Mouse (Mus musculus) midbrain, postnatal 0 days (tissue): ENCODE data around the gene Zik1. TPM values are rescaled to one million over a fixed set of nuclear protein-coding genes. Genes with fewer than 3 reads are reported as not detected.

Source experiments
- ATAC-seq: fragments of 200-750 bp; cut with Nextera tagmentation; 2 replicates; pipeline ENCODE4 v1.8.0; 2017; ENCODE audit warnings: moderate number of reproducible peaks, mild to moderate bottlenecking, moderate TSS enrichment, moderate library complexity; ENCODE audit not compliant: low FRiP score
- DNase-seq: peaks from one replicate; pipeline ENCODE4 v3.0.0-alpha.2; 2015; ENCODE audit warnings: low spot score
- H3K27ac ChIP-seq: fragments of 300-500 bp; sonication (generic); 2 replicates; pipeline ENCODE4 v1.5.1; 2014; ENCODE audit warnings: low read depth, mild to moderate bottlenecking, low read length, mixed read lengths
- H3K27me3 ChIP-seq: fragments of 300-500 bp; sonication (generic); 2 replicates; pipeline ENCODE4 v1.6.1; 2014; ENCODE audit warnings: low read length, control low read depth, mixed read lengths; ENCODE audit not compliant: insufficient read depth
- H3K36me3 ChIP-seq: fragments of 300-500 bp; sonication (generic); 2 replicates; pipeline ENCODE4 v1.6.1; 2014; ENCODE audit warnings: low read length, control low read depth, mixed read lengths; ENCODE audit not compliant: insufficient read depth
- H3K4me1 ChIP-seq: fragments of 300-500 bp; sonication (generic); 2 replicates; pipeline ENCODE4 v1.6.1; 2014; ENCODE audit warnings: mild to moderate bottlenecking, control low read depth, antibody characterized with exemption, low read length, mixed read lengths; ENCODE audit not compliant: insufficient read depth
- H3K4me2 ChIP-seq: fragments of 300-500 bp; sonication (generic); 2 replicates; pipeline ENCODE4 v1.6.1; 2014; ENCODE audit warnings: low read depth, mild to moderate bottlenecking, low read length, mixed read lengths; ENCODE audit not compliant: poor library complexity, severe bottlenecking
- H3K4me3 ChIP-seq: fragments of 300-500 bp; sonication (generic); 2 replicates; pipeline ENCODE4 v1.5.1; 2014; ENCODE audit warnings: low read depth, mild to moderate bottlenecking, low read length, moderate library complexity
- H3K9ac ChIP-seq: fragments of 300-500 bp; sonication (generic); replicated peaks from 2 replicates; pipeline ENCODE4 v1.6.1; 2014; ENCODE audit warnings: mild to moderate bottlenecking, low read length, moderate library complexity, mixed read lengths; ENCODE audit not compliant: poor library complexity, severe bottlenecking
- H3K9me3 ChIP-seq: fragments of 300-500 bp; sonication (generic); 2 replicates; pipeline ENCODE4 v1.6.1; 2016; ENCODE audit warnings: low read length, control low read depth
- CTCF ChIP-seq: IDR thresholded peaks from 2 replicates; pipeline ENCODE4 v1.5.1; 2016; ENCODE audit warnings: antibody characterized with exemption, mild to moderate bottlenecking
- WGBS: fragments of 180-500 bp; shearing (Covaris S2); extraction: QIAGEN DNeasy Blood & Tissue Kit; methylation state at CpG from one replicate; pipeline ENCODE4 v1.1.7; 2014; 5-methylcytosine and 5-hydroxymethylcytosine counted together
- polyA plus RNA-seq: library from polyadenylated mRNA; unstranded; fragments of >200 nt; fragmentation: Nextera tagmentation; extraction: Ambion mirVana; gene quantifications from 2 replicates; pipeline ENCODE4 v1.2.1, GENCODE M21; 2015
- total RNA-seq: library from RNA; depleted of rRNA; stranded (reverse); fragments of >200 nt; gene quantifications from 2 replicates; pipeline ENCODE4 v1.2.3, GENCODE M21; 2014; rRNA removed

The Zik1 gene
- total RNA-seq (25.8 and 29.5 TPM in 2 replicates), polyA plus RNA-seq (20.1 and 20.2 TPM in 2 replicates)

DNA sequence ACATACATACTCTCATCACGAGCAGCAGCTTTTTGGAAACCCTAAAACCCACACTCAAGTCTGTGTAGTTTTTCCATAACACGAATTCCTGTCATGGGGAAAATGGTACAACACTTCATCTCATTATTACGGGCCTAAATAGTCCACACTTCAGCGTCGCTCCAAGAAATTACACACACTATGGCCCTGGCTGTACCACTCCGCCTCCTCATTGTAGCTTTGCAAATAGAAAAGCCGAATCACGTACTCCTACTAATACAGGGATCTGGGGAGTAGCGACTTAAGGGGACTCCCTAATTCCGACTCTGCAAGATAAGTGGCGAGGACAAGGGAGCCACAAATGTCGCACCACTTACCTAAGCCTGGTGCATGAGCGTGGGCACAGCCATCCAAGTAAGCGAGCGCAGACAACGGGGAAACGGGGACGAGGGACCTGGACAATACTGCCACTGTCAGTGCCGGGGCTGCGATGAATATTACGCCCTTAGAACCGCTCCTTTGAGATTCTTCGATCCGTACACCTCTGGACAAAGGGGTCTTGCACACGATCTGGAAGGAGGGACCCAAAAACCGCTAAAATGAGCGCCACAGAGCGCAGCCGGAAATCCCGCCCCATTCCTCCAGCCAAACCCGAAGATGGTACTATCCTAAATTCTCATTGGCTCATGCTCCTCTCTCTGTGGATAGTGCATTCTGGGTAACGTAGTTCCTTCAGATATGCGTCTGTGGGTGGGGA, at the start of gene Zik1:
TSS of gene Zik1 (minus strand) at position 609 of the 736 bp plus-strand sequence.
- Histone ChIP-seq H3K4me1 (peaks cover 16% of the 10 kb centered on the region; the same call in 1 of the 2 replicates), H3K27ac (peak within 1 kb of the TSS; percentile 89), H3K9ac (peak within 1 kb of the TSS; percentile 95), H3K4me3 (peak within 1 kb of the TSS; percentile 59), H3K36me3 (peaks cover 16% of the 10 kb centered on the region; the same call in 1 of the 2 replicates), H3K4me2 (peak within 1 kb of the TSS; percentile 74), H3K27me3 (no peaks in the 10 kb centered on the region), H3K9me3 (no peaks in the 10 kb centered on the region)
- ATAC-seq = peak; percentile 98
- 1% methylated on average over 33 of the region's 33 CpGs for WGBS
- DNase-seq = peak; percentile 95
- TF ChIP-seq CTCF = no peak

DNA sequence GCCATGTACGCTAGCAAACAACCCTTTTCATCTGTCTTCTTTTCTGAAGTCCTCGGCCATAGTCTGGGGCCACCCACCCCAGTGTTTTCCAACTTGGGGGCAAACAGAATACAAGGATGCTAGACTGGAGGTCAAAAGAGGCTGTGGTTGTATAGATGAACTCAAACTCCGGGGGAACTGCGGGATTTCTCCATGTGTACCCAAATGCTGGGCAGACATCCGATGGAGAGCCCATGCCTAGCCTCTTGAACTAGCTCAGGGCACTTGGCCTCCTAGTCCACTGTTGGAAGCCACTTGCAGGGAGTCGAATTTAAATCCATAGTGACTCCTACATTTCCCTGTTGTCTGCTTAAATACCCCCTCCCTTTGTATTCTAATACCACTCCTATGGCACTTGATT, 384 bp upstream of the Zik1 start:
- TF ChIP-seq CTCF = no peak
- 36% methylated on average over 6 of the region's 6 CpGs for WGBS
- peak overlapping the region; percentile 74 for H3K4me2 ChIP-seq
- H3K27me3 ChIP-seq = no peaks in the 10 kb centered on the region
- peak overlapping the region; percentile 59 for H3K4me3 ChIP-seq
- H3K36me3 ChIP-seq = 0 out of 2 replicates have a peak, but pooled peaks cover 10% of the 10 kb centered on the region
- peaks cover 16% of the 10 kb centered on the region; the same call in 1 of the 2 replicates for H3K4me1 ChIP-seq
- DNase-seq (no peak), ATAC-seq (no peak)
- no peaks in the 10 kb centered on the region for H3K9me3 ChIP-seq
- H3K27ac ChIP-seq = peak overlapping the region; percentile 89; the same call in 1 of the 2 replicates
- H3K9ac ChIP-seq = peak overlapping the region; percentile 95

DNA sequence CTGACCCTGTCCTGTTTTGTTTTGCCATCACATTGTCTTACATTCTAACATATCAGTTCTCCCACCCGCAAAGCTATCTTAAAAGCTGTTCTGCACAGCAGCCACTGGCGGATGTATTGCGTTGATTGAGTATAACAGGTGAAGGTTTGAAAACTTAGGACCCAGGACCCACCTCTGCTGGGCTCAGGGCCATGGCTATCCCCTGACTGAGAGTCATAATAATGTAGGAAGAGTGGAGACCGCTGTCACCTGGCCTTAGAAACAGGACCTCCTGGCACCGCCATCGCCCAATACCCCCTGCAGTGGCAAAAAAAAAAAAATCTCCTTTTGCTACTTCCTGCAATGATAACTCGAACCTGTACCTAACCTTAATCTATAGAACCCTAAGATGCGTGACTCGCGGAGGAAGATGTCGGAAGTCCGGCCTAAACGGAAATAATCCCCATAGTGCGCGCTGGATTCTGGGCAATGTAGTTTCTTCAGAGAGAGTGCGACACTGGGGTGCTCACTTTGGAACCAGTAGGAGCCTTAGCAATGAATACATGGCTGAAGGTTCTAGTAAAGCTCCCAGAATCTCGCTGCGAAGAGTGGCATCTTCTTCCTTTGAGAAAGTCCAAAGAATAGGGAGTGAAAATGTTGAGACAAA, 14.5 kb downstream of the Zik1 start:
- Histone ChIP-seq H3K4me2 (peak overlapping the region; percentile 20; the same call in 1 of the 2 replicates), H3K36me3 (no peaks in the 10 kb centered on the region), H3K4me1 (no peaks in the 10 kb centered on the region), H3K27ac (no peak overlapping the region), H3K4me3 (peak overlapping the region; percentile 26), H3K27me3 (no peaks in the 10 kb centered on the region), H3K9ac (0 out of 2 replicates have a peak overlapping the region, but pooled peaks have one; percentile 19), H3K9me3 (no peaks in the 10 kb centered on the region)
- ATAC-seq (peak; percentile 81), DNase-seq (peak; percentile 62)
- no peak for TF ChIP-seq CTCF
- 71% methylated on average over 18 of the region's 18 CpGs for WGBS

DNA sequence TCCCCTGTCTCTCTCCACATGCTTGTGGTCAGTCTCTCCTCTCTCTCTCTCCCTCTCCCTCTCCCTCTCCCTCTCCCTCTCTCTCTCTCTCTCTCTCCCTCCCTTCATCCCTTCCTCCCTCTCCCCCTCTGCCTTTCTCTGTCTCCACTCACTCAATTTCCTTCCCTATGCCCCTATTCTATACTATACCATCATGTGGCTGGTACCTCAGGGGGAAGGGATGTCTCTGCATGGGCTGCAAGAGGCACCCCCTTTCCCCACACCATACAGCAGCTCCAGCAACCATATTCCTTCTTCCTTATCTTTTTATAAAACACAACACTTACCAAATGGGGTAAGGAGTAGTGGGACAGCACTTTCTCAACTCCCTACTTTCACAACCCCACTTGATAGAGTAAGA, 15.4 kb downstream of the Zik1 start:
- Histone ChIP-seq H3K36me3 (no peaks in the 10 kb centered on the region), H3K4me3 (no peak overlapping the region), H3K9ac (no peak overlapping the region), H3K27ac (no peak overlapping the region), H3K27me3 (no peaks in the 10 kb centered on the region), H3K4me2 (no peak overlapping the region), H3K9me3 (no peaks in the 10 kb centered on the region), H3K4me1 (no peaks in the 10 kb centered on the region)
- DNase-seq (no peak), ATAC-seq (no peak)
- no peak for TF ChIP-seq CTCF

DNA sequence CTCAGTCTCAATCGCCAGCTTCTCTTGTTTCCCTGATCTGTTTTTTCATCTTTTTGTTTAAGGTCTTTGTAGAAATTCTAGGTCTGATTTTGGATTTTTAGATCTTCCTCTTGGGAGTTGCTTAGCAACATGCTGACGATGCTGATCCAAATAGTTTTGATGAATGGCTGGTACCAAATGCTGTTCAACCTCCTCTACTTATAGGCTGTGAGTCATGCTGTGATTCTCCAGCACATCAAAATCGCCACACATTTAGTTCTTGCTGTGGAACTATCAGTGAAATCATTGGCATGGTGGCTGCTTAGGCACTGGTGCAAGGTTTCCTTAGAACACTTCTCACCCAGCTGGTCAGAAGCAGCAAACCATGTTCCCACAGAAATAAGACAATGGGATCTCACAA, 37.0 kb downstream of the Zik1 start:
- no peaks in the 10 kb centered on the region for H3K36me3 ChIP-seq
- H3K4me2 ChIP-seq = no peak overlapping the region
- H3K9me3 ChIP-seq = peaks cover 9% of the 10 kb centered on the region
- no peaks in the 10 kb centered on the region for H3K27me3 ChIP-seq
- H3K4me1 ChIP-seq = no peaks in the 10 kb centered on the region
- no peak for TF ChIP-seq CTCF
- no peak overlapping the region for H3K9ac ChIP-seq
- ATAC-seq = no peak
- no peak overlapping the region for H3K4me3 ChIP-seq
- no peak for DNase-seq
- WGBS = 77% methylated on average over 3 of the region's 3 CpGs
- no peak overlapping the region for H3K27ac ChIP-seq

DNA sequence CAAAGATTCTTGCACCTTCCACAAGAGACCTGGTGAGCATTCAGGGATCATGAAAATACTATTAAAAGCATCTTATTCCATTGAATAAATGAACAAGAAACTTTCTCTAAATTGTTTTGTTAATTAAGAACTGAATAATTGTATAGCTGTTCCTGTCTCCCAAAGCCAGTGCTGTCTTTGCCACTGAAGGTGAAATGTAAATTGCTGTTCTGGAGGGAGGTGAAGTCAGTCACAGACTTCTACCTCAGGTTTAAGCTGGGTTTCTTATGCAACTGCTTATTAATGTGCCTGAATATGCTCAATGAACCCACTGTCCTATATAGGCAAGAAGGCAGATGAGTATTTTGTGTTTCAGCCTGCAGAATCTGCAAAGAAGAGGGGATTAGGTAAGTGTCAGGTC, 52.2 kb downstream of the Zik1 start, which contains the start of gene Vmn1r67:
TSS of gene Vmn1r67 (plus strand) at position 301 of the 400 bp plus-strand sequence.
- no peak within 1 kb of the TSS for H3K4me3 ChIP-seq
- H3K4me1 ChIP-seq = no peaks in the 10 kb centered on the region
- no peak for ATAC-seq
- no peak for DNase-seq
- H3K9me3 ChIP-seq = peaks cover 17% of the 10 kb centered on the region; the same call in 1 of the 2 replicates
- H3K27ac ChIP-seq = no peak within 1 kb of the TSS
- no peak within 1 kb of the TSS for H3K9ac ChIP-seq
- H3K4me2 ChIP-seq = no peak within 1 kb of the TSS
- no peaks in the 10 kb centered on the region for H3K27me3 ChIP-seq
- no peaks in the 10 kb centered on the region for H3K36me3 ChIP-seq
- no peak for TF ChIP-seq CTCF

Other genes starting within 250 kb of the Zik1 start
- gene Vmn1r66, start 217.4 kb downstream of the Zik1 start, total RNA-seq = not detected in 2 replicates
- gene Vmn1r66, start 217.4 kb downstream of the Zik1 start, polyA plus RNA-seq = not detected in 2 replicates
- not detected in 2 replicates for gene Vmn1r67, start 52.1 kb downstream of the Zik1 start, total RNA-seq
- not detected in 2 replicates for gene Vmn1r67, start 52.1 kb downstream of the Zik1 start, polyA plus RNA-seq
- gene Vmn1r68, start 63.1 kb upstream of the Zik1 start, total RNA-seq = not detected in 2 replicates
- not detected in 2 replicates for gene Vmn1r68, start 63.1 kb upstream of the Zik1 start, polyA plus RNA-seq
- not detected in 2 replicates for gene Vmn1r69, start 118.3 kb upstream of the Zik1 start, total RNA-seq
- not detected in 2 replicates for gene Vmn1r69, start 118.3 kb upstream of the Zik1 start, polyA plus RNA-seq
- not detected in 2 replicates for gene Vmn1r70, start 136.1 kb upstream of the Zik1 start, total RNA-seq
- not detected in 2 replicates for gene Vmn1r70, start 136.1 kb upstream of the Zik1 start, polyA plus RNA-seq
- gene Nlrp4b, start 192.4 kb upstream of the Zik1 start, total RNA-seq = not detected in 2 replicates
- not detected in 2 replicates for gene Nlrp4b, start 192.4 kb upstream of the Zik1 start, polyA plus RNA-seq